Mouse (Mus musculus): ENCODE measurements around the gene Cav3. TPM values are rescaled to one million over a fixed set of nuclear protein-coding genes. Genes with fewer than 3 reads are reported as not detected.

Gene Cav3
- total and polyA plus RNA-seq, 3 experiments: 70.8 to 144 (median 82.8) TPM

DNA sequence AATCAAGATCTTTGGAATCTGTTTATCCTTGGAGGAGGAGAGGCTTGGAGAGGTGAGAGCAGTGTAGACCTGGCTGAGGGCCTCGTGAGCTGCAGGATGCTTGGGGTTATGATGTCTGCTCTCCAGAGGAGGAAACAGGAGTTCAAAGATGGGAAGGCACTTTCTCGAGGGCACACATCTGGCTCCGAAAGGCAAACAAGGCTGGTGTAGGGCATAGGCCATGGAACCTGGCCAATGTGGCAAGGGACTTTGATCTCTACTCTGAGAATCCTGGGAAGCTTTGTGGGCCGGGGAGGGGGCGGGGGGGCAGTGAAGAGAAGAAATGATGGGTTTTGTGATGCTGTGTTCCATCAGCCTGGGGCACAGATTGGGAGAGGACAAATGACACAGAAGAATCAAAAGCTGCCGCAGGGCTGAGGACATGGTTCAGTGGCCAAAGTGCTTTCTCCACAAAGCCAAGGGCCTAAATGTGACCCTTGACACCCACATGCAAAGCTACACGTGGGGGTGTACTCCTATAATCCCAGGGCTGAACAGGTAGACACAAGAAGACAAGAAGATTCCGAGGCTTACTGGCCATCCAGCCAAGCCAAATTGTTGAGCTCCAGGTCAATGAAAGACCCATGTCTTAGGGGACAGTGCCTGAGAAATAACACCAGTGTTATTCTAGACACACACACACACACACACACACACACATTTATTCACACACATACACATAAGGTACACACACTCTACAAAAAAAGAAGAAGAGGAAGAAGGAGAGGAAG, 37.2 kb downstream of the Cav3 start:
- intact Hi-C loops (cut with DNase I): loop anchor here (10.0 kb wide), 1 partner anchor 198 kb away; the partner anchor contains the start of gene Rad18
- no peaks in the 10 kb centered on the region for H3K27me3 ChIP-seq (ENCODE audit: control insufficient read depth, insufficient read depth, low read length)
- no peaks in the 10 kb centered on the region for H3K4me1 ChIP-seq (ENCODE audit: control insufficient read depth, insufficient read depth, low read length)
- no peak overlapping the region for H3K4me3 ChIP-seq
- no peak overlapping the region for H3K9ac ChIP-seq (ENCODE audit: low read depth, low read length)
- H3K36me3 ChIP-seq (ENCODE audit: control insufficient read depth, insufficient read depth, low read length): no peaks in the 10 kb centered on the region
- no peaks in the 10 kb centered on the region for H3K79me2 ChIP-seq (replicated peaks; ENCODE audit: control insufficient read depth, insufficient read depth, low read length)
- 82% methylated on average over 8 of the region's 8 CpGs for WGBS
- no peak overlapping the region for H3K27ac ChIP-seq
- no peak for DNase-seq
- TF ChIP-seq EP300 (IDR thresholded peaks at IDR 0.05; ENCODE audit: insufficient read depth, low read depth, low read length) (no peak), CTCF (IDR thresholded peaks at IDR 0.05) (no peak), POLR2A (IDR thresholded peaks at IDR 0.05; ENCODE audit: insufficient read depth, low read depth, low read length) (no peak)

DNA sequence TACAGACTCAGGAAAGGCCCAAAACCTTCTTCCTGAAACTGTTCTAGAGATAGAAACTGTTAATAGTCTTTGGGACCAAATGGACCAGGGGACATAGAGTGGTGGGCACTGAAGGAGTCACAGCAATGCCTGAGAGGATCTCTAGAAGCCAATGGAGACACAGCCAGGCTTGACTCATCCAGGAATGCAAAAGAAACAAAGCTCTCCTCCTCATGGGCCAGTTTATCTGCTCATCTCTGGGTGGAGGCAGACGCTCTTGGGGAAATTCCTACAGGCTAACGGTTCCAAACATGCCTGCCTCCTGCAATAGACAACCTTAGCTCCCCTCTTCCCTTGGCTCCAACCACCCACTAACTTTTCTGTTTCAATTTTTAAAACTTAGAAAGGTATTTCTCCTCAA, 38.2 kb downstream of the Cav3 start:
- WGBS: 36% methylated on average over 2 of the region's 2 CpGs
- no peaks in the 10 kb centered on the region for H3K27me3 ChIP-seq (ENCODE audit: control insufficient read depth, insufficient read depth, low read length)

DNA sequence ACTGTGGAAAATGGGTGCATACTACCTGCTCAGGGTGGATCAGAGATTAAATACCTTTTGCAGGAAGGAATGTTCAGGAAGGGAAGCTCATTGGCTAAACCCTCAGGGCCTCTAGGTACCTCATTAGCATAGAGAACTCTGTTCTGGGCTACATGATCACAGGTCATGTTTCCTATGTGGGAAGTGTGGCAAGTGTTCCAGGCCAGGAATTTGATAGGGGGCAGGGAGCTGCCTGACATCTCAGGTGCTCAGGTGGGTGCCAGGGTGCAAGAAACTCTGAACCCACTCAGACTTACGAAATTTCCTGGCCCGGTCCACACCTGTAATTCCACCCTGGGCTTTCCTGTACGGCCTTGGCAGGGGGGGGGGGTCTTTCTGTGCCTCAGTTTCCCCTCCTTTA, 39.4 kb downstream of the Cav3 start:
- WGBS: 90% methylated on average over 3 of the region's 3 CpGs
- Histone ChIP-seq H3K79me2 (replicated peaks; ENCODE audit: control insufficient read depth, insufficient read depth, low read length) (no peaks in the 10 kb centered on the region), H3K36me3 (ENCODE audit: control insufficient read depth, insufficient read depth, low read length) (no peaks in the 10 kb centered on the region), H3K4me1 (ENCODE audit: control insufficient read depth, insufficient read depth, low read length) (no peaks in the 10 kb centered on the region), H3K4me3 (no peak overlapping the region), H3K9ac (ENCODE audit: low read depth, low read length) (no peak overlapping the region), H3K27ac (no peak overlapping the region), H3K27me3 (ENCODE audit: control insufficient read depth, insufficient read depth, low read length) (no peaks in the 10 kb centered on the region)
- TF ChIP-seq CTCF (IDR thresholded peaks at IDR 0.05) (no peak), POLR2A (IDR thresholded peaks at IDR 0.05; ENCODE audit: insufficient read depth, low read depth, low read length) (no peak), EP300 (IDR thresholded peaks at IDR 0.05; ENCODE audit: insufficient read depth, low read depth, low read length) (no peak)
- no peak for DNase-seq
- intact Hi-C loops (cut with DNase I): loop anchor here (10.0 kb wide), 1 partner anchor 196 kb away; the partner anchor contains the start of gene Rad18

More for the DNA sequence above, 38.2 kb downstream of the Cav3 start:
- intact Hi-C loops (cut with DNase I): loop anchor here (10.0 kb wide), 1 partner anchor 197 kb away; the partner anchor contains the start of gene Rad18
- no peaks in the 10 kb centered on the region for H3K36me3 ChIP-seq (ENCODE audit: control insufficient read depth, insufficient read depth, low read length)
- H3K9ac ChIP-seq (ENCODE audit: low read depth, low read length): no peak overlapping the region
- H3K4me1 ChIP-seq (ENCODE audit: control insufficient read depth, insufficient read depth, low read length): no peaks in the 10 kb centered on the region
- no peak for DNase-seq
- H3K27ac ChIP-seq: no peak overlapping the region
- H3K79me2 ChIP-seq (replicated peaks; ENCODE audit: control insufficient read depth, insufficient read depth, low read length): no peaks in the 10 kb centered on the region
- no peak overlapping the region for H3K4me3 ChIP-seq
- no peak for TF ChIP-seq CTCF (IDR thresholded peaks at IDR 0.05)
- TF ChIP-seq EP300 (IDR thresholded peaks at IDR 0.05; ENCODE audit: insufficient read depth, low read depth, low read length): no peak
- TF ChIP-seq POLR2A (IDR thresholded peaks at IDR 0.05; ENCODE audit: insufficient read depth, low read depth, low read length): no peak

- TF ChIP-seq EP300 (IDR thresholded peaks at IDR 0.05; ENCODE audit: insufficient read depth, low read depth, low read length): no peak
- no peak for TF ChIP-seq CTCF (IDR thresholded peaks at IDR 0.05)
- no peak for TF ChIP-seq POLR2A (IDR thresholded peaks at IDR 0.05; ENCODE audit: insufficient read depth, low read depth, low read length)
- intact Hi-C loops (cut with DNase I): loop anchor here (10.0 kb wide), 1 partner anchor 195 kb away; the partner anchor contains the start of gene Rad18
- no peaks in the 10 kb centered on the region for H3K36me3 ChIP-seq (ENCODE audit: control insufficient read depth, insufficient read depth, low read length)
- H3K27ac ChIP-seq: no peak overlapping the region
- H3K4me3 ChIP-seq: no peak overlapping the region
- no peaks in the 10 kb centered on the region for H3K79me2 ChIP-seq (replicated peaks; ENCODE audit: control insufficient read depth, insufficient read depth, low read length)
- H3K27me3 ChIP-seq (ENCODE audit: control insufficient read depth, insufficient read depth, low read length): no peaks in the 10 kb centered on the region
- WGBS: 76% methylated on average over 2 of the region's 2 CpGs
- H3K9ac ChIP-seq (ENCODE audit: low read depth, low read length): no peak overlapping the region
- no peak for DNase-seq
- no peaks in the 10 kb centered on the region for H3K4me1 ChIP-seq (ENCODE audit: control insufficient read depth, insufficient read depth, low read length)
Measured at GRCm38 (mm10) chr6:112499456-112499855, 40.2 kb downstream of the Cav3 start.

- Histone ChIP-seq H3K36me3 (ENCODE audit: control insufficient read depth, insufficient read depth, low read length) (no peaks in the 10 kb centered on the region), H3K27ac (no peak overlapping the region), H3K4me3 (no peak overlapping the region), H3K9ac (ENCODE audit: low read depth, low read length) (no peak overlapping the region), H3K79me2 (replicated peaks; ENCODE audit: control insufficient read depth, insufficient read depth, low read length) (no peaks in the 10 kb centered on the region), H3K4me1 (ENCODE audit: control insufficient read depth, insufficient read depth, low read length) (no peaks in the 10 kb centered on the region), H3K27me3 (ENCODE audit: control insufficient read depth, insufficient read depth, low read length) (no peaks in the 10 kb centered on the region)
- intact Hi-C loops (cut with DNase I): no loop called here
- DNase-seq: no peak
- 48% methylated on average over 2 of the region's 2 CpGs for WGBS
- TF ChIP-seq POLR2A (IDR thresholded peaks at IDR 0.05; ENCODE audit: insufficient read depth, low read depth, low read length) (no peak), CTCF (IDR thresholded peaks at IDR 0.05) (no peak), EP300 (IDR thresholded peaks at IDR 0.05; ENCODE audit: insufficient read depth, low read depth, low read length) (no peak)
Measured at GRCm38 (mm10) chr6:112501156-112501555, 41.9 kb downstream of the Cav3 start.

DNA sequence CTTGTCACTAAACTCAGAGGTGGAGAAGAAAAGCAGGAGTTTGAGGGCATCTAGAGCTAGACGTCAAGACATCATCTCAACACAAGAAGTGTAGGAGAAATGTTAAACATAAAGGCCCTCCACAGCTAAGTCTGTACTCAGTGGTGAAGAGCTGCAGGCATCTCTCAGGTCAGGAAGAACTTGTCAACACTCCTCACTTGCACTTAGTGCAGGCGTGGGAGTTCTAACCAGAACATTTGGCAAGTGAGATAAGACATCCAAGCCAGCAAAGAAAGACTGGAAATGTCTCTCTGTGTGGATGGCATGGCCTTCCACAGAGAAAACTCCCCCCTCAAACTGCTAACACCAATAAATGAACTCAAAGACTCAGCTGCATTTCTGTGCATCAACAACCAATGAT, 48.3 kb downstream of the Cav3 start:
- WGBS: 17% methylated on average over 2 of the region's 2 CpGs
- H3K4me1 ChIP-seq (ENCODE audit: control insufficient read depth, insufficient read depth, low read length): no peaks in the 10 kb centered on the region
- intact Hi-C loops (cut with DNase I): no loop called here
- TF ChIP-seq POLR2A (IDR thresholded peaks at IDR 0.05; ENCODE audit: insufficient read depth, low read depth, low read length) (no peak), EP300 (IDR thresholded peaks at IDR 0.05; ENCODE audit: insufficient read depth, low read depth, low read length) (0 out of 2 replicates have a peak, but pooled peaks have one; percentile 21)
- peak in 1 of 2 experiments; percentile 48 for DNase-seq
- H3K9ac ChIP-seq (ENCODE audit: low read depth, low read length): no peak overlapping the region
- H3K4me3 ChIP-seq: no peak overlapping the region
- H3K27ac ChIP-seq: no peak overlapping the region
- H3K27me3 ChIP-seq (ENCODE audit: control insufficient read depth, insufficient read depth, low read length): no peaks in the 10 kb centered on the region
- no peaks in the 10 kb centered on the region for H3K36me3 ChIP-seq (ENCODE audit: control insufficient read depth, insufficient read depth, low read length)
- no peaks in the 10 kb centered on the region for H3K79me2 ChIP-seq (replicated peaks; ENCODE audit: control insufficient read depth, insufficient read depth, low read length)

Measured in heart, adult 2 months (tissue).